Mouse (Mus musculus): Measurements from ENCODE around the gene Atxn3.

Atxn3 gene

GRCm38 (mm10) chr12:101958960-101959780 is 1.1 kb upstream of the Atxn3 start:
- in situ Hi-C loops (cut with MboI, MseI): loop anchor here (25.0 kb wide), 1 partner anchor 872 kb away; the partner anchor contains the start of gene Ppp4r3a

- in situ Hi-C loops (cut with MboI, MseI): loop anchor here (25.0 kb wide), 1 partner anchor 871 kb away; the partner anchor contains the start of gene Ppp4r3a
These were observed 510 bp upstream of the Atxn3 start for GRCm38 (mm10) chr12:101958556-101958955.

- in situ Hi-C loops (cut with MboI, MseI): loop anchor here (25.0 kb wide), 1 partner anchor 870 kb away; the partner anchor contains the start of gene Ppp4r3a
These were observed 736 bp downstream of the Atxn3 start for GRCm38 (mm10) chr12:101957079-101957941.

DNA sequence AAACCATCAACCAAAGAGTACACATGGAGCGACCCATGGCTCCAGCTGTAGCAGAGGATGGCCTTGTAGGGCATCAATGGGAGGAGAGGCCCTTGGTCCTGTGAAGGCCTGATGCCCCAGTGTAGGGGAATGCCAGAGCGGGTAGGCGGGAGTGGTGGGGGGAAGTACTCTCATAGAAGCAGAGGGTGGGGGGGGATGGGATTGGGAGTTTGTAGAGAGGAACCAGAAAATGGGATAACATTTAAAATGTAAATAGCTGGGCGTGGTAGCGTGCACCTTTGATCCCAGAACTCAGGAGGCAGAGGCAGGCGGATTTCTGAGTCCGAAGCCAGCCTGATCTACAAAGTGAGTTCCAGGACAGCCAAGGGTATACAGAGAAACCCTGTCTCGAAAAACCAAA is 2.2 kb downstream of the Atxn3 start:
- in situ Hi-C loops (cut with MboI, MseI): loop anchor here (25.0 kb wide), 1 partner anchor 869 kb away; the partner anchor contains the start of gene Ppp4r3a

DNA sequence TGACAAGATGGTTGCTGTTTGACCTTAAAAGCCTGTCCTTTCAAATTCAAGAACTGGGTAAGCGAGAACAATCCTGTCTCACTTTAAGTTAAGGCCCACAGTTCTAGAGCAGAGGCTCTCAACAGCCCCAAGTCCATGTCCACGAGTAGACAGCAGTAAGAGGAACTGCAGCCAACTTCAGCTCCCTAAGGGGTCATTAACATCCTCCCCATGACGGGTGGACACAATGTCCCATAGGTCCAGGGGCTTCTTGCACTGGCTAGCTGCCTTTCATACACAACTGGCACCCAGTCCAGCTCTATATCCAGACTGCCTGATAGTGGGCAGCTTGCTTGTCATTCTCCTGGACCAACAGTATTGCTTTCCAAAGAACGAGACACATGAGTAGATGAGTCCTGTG is 9.2 kb downstream of the Atxn3 start:
- in situ Hi-C loops (cut with MboI, MseI): no loop called here

DNA sequence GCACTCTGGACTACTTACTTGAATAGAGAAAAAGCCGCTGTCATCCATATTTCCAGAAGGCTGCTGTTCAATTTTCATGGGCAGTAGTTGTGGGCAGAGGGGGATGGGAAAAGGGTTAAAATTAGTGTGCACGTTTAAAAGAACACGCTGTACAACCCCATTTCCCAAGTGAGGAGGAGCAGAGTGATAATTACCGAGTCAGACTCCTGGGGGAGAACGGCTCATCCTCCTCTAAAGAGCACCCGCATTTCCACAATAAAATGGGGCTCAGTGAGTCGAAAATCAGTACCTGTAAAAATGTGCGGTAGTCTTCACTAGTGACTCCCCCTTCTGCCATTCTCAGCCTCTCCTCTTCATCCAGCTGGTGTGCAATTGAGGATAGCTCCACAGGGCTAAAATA is 10.1 kb downstream of the Atxn3 start:
- in situ Hi-C loops (cut with MboI, MseI): no loop called here

- in situ Hi-C loops (cut with MboI, MseI): no loop called here
These were observed 20.5 kb downstream of the Atxn3 start for GRCm38 (mm10) chr12:101937572-101937971.

- in situ Hi-C loops (cut with MboI, MseI): no loop called here
These were observed 22.8 kb downstream of the Atxn3 start for GRCm38 (mm10) chr12:101935223-101935622.

- in situ Hi-C loops (cut with MboI, MseI): no loop called here
These were observed 29.6 kb downstream of the Atxn3 start for GRCm38 (mm10) chr12:101928423-101928822.

DNA sequence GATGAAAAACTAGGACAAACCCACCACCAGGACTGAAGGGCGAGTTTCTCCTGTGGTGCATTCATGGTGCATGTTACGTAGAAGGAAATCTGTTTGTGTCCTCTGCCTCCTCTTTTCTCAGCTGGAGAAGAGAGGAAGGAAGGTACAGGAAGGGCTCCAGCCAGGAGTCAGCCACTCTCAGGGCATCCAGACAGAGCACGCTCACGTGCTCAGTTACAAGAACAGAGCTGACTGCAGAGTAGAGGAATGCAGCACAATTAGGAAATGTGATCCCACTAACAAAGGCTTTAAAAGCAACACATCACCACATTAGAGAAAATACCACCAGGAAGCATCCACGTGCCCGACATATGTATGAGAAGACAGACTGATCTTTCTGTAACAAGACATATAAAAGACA is 35.7 kb downstream of the Atxn3 start:
- in situ Hi-C loops (cut with MboI, MseI): no loop called here

GRCm38 (mm10) chr12:101919847-101920246 is 38.2 kb downstream of the Atxn3 start:
- in situ Hi-C loops (cut with MboI, MseI): no loop called here

DNA sequence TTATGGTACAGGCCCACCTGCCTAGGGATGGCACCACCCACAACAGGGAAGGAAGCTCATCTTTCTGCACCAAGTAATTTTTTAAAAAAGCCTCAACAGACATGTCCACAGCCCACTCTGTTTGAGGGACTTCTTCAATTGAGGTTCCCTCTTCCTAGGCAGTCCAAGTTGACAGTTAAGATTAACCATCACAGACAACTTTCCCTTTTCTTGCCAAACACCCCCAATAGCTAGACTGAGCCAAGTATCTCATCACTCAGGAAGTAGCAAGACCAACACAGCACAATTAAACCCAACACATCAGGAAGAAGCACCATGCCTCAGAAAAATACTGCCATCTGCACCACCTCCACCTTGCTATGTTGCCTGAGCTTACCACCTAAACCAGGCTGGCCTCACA is 40.9 kb downstream of the Atxn3 start:
- in situ Hi-C loops (cut with MboI, MseI): no loop called here

DNA sequence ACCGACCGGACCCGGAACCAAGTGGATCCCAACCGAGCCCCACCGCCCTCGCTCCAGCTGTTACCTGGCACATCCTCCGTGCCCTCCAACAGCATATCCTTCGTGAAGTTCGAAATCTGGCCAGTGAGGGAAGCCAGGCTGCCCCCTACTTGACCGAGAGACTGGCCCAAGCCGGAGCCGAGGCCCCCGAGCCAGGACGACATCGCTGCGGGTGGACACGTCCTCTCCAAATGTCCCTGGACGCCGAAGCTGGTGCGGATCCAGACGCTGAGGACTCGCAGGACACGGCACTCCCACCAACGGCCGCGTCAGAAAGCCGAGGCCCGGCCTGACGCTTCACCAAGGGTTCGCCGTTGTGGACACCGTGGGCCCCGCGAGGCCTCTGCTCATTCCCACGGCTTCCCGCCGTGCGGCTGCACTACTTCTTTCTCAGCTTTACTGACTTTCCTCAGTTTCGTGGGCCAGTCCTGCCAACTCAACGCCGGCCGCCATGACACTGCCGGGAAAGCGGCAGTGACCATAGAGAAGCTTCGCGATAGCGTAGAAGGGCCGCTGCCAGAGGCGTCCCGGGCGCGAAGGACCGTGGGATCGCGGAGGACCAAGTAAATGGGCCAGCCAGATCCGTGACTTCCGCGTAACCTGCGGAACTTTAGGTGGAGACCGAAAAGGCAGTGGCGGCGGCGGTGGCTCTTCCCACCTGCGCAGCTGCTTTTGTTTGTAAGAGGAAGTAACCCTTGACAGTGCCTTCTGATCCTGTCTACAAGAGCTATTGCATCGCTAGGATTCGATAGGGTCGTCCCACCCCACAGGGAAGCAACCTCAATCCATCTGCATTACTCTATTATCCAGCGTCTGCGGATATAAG is 45.2 kb downstream of the Atxn3 start, which contains the start of gene Trip11:
Gene Trip11, minus strand, starts transcription at position 642 of the 865 bp plus-strand sequence.
- in situ Hi-C loops (cut with MboI, MseI): no loop called here

DNA sequence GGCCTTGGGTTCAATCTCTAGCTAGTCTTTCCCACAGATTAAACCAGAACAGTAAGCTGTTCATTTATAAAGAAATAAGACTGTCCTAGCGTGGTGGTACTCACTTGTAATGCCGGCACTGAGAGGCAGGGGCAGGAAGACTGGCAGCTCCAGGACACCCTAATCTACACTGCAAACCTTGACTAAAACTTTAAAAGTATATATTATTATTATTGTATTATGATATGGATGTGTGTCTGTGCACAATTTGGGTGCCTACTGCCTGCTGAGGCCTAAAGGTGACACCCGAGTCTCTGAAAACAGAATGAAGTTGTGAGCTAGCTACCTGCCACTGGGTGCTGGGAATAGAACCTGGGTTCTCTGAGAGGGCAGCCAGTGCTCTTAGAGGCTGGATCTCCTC is 46.7 kb downstream of the Atxn3 start:
- in situ Hi-C loops (cut with MboI, MseI): no loop called here

DNA sequence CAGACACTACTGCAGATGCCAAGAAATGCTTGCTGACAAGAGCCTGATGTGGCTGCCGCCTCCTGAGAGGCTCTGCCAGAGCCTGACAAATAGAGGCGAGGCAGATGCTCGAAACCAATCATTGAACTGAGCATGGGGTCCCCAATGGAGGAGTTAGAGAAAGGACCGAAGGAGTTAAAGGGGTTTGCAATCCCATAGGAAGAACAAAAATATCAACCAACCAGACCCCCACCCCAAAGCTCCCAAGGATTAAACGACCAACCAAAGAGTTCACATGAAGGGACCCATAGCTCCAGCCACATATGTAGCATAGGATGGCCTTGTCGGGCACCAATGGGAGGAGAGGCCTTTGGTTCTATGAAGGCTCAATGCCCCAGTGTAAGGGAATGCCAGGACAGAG is 47.7 kb downstream of the Atxn3 start:
- in situ Hi-C loops (cut with MboI, MseI): no loop called here

GRCm38 (mm10) chr12:101905817-101906216 is 52.2 kb downstream of the Atxn3 start:
- in situ Hi-C loops (cut with MboI, MseI): no loop called here

DNA sequence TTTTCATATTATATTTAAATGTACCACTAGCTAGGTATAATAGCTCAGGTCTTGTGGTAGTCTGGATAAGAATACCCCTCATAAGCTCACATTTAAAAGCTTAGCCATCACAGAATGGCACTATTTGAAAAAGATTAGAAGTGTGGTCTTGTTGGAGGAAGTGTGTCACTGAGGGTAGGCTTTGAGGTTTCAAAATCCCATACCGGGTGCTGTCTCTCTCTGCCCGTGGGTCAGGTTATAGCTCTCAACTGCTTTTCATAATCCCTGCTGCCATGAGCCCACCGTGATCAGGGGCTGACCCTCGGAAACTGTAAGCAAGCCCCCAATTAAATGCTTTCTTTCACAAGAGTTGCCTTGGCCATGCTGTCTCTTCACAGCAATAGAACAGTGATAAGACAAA is 53.1 kb downstream of the Atxn3 start:
- in situ Hi-C loops (cut with MboI, MseI): loop anchor here (5.0 kb wide), 1 partner anchor 72 kb away; the partner anchor contains the start of gene Cpsf2

GRCm38 (mm10) chr12:101904170-101904569 is 53.9 kb downstream of the Atxn3 start:
- in situ Hi-C loops (cut with MboI, MseI): loop anchor here (5.0 kb wide), 1 partner anchor 73 kb away; the partner anchor contains the start of gene Cpsf2

DNA sequence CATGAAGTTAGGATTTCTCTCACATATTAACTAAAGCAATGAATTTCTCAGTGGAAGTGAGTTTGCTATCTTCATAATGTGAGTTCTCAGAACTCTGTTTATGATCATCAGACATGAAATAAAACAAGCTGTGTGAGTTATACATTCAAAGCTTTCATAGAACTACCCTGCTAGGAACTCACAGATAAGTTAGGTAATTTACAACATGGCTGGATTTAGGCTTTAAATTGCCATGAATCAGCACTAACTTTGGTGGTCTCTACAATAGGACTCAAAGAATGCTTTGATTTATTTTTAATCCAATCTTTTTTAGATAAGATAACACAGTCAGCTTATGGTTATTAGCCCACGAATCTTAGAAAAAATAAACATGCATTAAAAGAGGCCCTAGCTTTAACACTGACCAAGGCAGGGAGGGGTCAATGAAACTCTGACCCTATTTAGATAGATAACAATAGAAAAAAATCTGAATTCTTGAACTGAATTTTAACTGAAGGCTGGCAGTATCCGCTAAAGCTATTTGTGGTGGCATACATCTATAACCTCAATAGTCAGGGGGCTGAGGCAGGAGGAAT is 58.3 kb downstream of the Atxn3 start:
- in situ Hi-C loops (cut with MboI, MseI): loop anchor here (5.0 to 25.0 kb wide), 2 partner anchors 78 to 1012 kb away; partner anchors contain the start of gene Cpsf2

DNA sequence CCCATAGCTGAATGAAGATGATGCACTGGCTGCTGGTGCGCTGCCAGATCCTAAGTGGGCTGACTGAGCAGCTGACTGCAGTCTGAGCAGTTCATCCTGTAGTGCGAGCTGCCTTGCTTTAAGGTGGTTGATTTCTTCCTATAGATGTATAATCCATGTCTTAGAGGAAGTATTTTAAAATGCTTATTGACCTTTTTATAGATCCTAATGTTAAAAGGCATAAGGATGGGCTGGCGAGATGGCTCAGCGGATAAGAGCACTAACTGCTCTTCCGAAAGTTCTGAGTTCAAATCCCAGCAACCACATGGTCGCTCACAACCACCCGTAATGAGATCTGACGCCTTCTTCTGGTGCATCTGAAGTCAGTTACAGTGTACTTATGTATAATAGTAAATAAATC is 59.1 kb downstream of the Atxn3 start:
- in situ Hi-C loops (cut with MboI, MseI): loop anchor here (25.0 kb wide), 1 partner anchor 1012 kb away; no protein-coding TSS in a partner anchor

GRCm38 (mm10) chr12:101897113-101897512 is 60.9 kb downstream of the Atxn3 start:
- in situ Hi-C loops (cut with MboI, MseI): loop anchor here (25.0 kb wide), 1 partner anchor 1010 kb away; no protein-coding TSS in a partner anchor

Data from T-helper 2 cell (primary cell).